Mouse (Mus musculus): ENCODE measurements around the gene Spem2.

Gene Spem2

DNA sequence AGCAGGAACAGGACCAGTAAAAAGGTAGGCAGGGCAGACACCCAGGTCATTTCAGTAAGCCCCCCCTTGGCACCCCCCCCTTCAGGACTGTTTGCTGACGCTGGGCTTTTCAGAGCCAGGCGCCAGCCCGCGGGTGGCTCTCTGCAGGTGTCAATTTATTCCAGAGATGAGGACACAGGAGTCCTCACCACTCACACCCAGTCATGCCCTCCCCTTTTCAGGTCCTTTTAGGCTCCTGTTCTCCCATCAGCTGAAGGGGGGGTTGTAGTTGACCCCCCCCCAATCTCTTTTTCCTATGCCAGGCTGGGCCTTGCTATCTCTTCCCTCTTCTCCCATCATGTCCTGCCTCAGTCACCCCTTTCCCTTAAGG lies 17.7 kb upstream of the Spem2 start:
- no peak for DNase-seq (ENCODE audit: low read depth, low spot score)

DNA sequence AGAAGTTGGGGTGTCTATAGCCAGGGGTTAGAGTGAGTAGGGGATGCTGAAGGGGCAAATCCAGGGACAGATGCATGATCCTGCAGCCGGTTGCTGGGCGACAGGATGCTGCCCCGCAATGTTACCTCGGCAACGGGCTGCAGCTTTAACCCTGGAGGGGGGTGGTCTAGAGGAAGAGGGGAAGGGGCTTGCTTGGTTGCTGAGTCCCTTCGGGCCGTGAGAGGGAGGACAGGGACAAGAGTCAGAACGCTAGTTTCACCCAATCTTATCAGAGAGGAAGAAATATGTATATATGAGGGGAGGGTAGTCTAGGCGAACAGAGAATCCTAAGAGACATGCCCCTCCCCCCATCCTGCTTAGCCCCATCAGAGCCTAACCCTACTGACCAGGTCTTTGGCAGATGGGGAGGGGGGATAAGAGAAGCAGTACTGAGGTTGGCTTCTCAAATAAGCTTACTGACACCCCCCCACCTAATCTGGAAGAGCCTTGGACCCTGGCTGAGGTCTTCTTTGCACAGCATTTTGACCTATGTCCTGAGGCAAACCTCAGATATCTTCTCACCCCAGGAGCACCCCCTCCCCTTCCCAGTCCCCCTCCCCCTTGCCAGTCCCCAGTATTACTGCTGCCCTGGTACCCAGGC lies 17.2 kb upstream of the Spem2 start:
- no peak for DNase-seq (ENCODE audit: low read depth, low spot score)

GRCm38 (mm10) chr11:69834001-69834549 lies 15.8 kb upstream of the Spem2 start:
- peak; percentile 39 for DNase-seq (ENCODE audit: low read depth, low spot score)

DNA sequence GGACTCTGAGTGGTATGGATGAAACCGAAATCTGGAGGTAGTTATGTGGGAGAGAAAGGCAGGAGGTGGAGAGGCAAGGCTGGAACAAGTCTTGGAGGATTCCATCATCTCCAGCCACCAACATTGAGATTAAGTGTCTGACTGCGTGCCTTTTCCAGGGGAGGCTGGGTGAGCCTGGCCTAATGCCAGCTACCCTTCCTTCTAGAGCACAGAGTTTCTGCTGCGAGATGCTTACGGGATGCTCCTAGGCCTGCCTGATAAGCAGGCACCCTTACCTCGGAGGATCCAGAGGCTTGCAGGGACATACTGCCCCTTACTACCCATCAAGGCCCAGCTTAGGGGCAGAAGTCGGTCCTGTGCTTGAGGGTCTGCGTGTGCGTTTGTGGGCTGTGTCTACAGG lies 15.3 kb upstream of the Spem2 start:
- DNase-seq (ENCODE audit: low read depth, low spot score), result peak; percentile 45

- DNase-seq (ENCODE audit: low read depth, low spot score), result peak; percentile 72
Observed at GRCm38 (mm10) chr11:69828832-69829231, 10.6 kb upstream of the Spem2 start.

DNA sequence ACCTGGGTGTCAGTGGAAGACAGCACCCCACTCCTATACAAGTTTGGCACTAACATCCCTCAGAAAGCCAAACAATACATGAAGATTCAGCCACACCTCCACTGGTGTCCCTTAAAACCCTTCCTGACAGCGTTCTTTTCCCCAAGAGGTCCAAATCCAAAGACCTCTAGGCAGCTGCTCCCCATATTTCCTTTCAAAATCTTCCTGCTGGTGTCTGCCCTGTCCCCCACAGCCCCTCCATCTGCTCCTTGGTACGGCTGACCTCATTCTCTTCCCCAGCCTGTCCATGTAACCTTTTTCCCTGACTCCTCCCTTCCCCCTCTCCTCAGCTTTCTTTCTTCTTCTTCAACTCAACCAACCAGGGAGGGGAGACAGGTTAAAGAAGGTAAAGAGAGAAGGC lies 5.2 kb upstream of the Spem2 start:
- DNase-seq (ENCODE audit: low read depth, low spot score), result no peak

- DNase-seq (ENCODE audit: low read depth, low spot score), result no peak
Observed at GRCm38 (mm10) chr11:69822080-69822479, 3.8 kb upstream of the Spem2 start, which contains the start of gene Spem1. Gene Spem1, minus strand, starts transcription at chr11:69822180.

GRCm38 (mm10) chr11:69818871-69819270 lies 606 bp upstream of the Spem2 start:
- no peak for DNase-seq (ENCODE audit: low read depth, low spot score)

GRCm38 (mm10) chr11:69816520-69816919 lies 1.7 kb downstream of the Spem2 start:
- no peak for DNase-seq (ENCODE audit: low read depth, low spot score)

DNA sequence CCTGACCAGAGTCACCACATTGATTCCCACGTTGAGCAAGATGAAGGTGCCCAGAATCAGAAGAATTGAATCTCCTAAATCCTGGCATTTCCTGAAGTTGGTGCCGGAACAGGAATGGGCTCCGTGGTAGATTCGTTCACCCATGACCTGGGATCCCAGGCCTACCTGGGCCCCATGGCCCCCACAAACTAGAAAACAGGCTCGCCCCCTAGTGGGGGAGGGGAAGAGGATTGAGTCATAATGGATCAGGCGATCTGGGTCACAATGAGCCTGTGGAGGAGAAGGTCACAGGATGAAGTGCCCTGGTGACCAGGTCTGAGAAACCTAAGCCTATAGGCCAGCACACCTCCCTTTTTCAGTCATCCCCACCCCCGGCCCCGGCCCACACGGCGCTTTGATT lies 3.1 kb downstream of the Spem2 start, which contains the start of gene Gm39566:
Gm39566 (minus strand) TSS at position 144 of the 400 bp plus-strand sequence.
- no peak for DNase-seq (ENCODE audit: low read depth, low spot score)

DNA sequence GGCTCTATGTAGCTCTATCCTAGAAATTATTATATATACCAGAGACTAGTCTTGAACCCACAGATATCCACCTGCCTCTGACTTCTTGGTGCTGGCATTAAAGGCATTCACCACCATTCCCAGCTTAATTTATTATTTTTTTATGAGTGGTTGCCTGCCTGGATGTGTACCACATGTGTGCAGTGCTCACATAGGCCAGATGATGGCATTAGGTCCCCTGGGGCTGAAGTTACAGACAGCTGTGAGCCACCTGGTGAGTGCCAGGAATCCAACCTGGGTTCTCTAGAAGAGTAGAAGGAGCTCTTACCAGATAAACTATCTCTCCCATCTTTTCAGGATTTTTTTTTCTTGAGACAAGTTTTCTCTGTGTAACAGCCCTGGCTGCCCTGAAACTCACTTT lies 8.0 kb downstream of the Spem2 start:
- no peak for DNase-seq (ENCODE audit: low read depth, low spot score)

- no peak for DNase-seq (ENCODE audit: low read depth, low spot score)
Observed at GRCm38 (mm10) chr11:69807641-69808040, 10.6 kb downstream of the Spem2 start.

DNA sequence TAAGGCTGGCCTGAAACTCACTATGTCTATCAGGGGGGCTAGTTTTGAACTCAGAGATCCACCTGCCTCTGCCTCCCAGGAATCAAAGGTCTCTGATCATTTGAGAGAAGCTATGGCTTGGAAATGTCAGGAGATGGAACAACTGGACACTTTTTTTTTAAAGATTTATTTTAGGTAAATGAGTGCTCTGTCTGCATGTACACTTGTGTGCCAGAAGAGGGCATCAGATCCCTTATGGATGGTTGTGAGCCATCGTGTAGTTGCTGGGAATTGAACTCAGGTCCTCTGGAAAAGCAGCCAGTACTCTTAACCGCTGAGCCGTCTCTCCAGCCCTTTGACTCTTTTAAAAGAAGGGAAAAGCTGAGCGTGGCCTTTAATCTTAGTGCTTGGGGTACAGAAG lies 11.9 kb downstream of the Spem2 start:
- DNase-seq (ENCODE audit: low read depth, low spot score), result peak; percentile 45

DNA sequence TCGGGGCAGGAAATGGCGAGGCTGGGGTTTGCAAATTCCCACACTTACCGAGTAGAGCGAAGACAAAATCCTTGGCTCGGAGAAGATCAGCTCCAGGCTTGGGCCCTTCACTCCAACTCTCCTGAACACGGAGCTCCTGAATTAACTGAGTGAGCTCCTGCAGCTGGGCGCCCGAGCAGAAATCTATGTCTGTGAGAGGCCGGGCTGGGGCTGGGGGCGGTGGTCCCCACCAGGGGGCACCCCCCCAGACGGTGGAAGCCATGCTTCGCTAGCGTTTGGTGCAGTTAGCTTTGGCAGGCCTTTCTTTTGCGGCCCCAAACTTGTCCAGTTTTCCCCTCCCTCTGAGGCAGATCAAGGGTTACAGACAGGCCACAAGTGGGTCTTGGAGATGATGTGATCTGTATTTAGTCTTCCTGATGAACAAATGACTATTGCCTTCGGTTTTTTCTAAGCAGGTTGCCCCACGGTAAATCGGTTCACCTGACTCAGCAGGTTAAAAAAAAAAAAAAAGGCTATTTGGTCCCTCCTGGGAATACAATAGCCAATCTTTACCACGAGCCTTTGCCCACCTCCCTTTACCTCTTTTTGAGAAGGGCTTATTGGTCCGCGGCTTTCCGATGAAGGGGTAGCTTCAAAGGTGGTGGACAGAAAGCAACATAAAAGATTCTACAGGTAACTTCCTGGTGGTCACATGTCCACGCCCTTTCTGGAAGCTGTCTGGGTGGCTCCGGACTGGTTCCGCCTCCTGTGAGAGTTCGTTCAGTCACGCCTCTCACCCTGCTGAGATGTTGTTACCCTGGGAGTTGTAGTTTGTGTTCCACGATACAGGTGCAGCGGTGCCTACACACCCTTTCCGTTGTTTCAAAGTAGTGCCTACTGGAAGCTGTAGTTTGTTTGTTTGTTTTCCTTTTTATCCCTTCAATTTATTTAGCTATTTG lies 13.0 kb downstream of the Spem2 start, which contains the start of gene Tmem102:
Tmem102 (minus strand) TSS at position 653 of the 938 bp plus-strand sequence.
- peak; percentile 88 for DNase-seq (ENCODE audit: low read depth, low spot score)

DNA sequence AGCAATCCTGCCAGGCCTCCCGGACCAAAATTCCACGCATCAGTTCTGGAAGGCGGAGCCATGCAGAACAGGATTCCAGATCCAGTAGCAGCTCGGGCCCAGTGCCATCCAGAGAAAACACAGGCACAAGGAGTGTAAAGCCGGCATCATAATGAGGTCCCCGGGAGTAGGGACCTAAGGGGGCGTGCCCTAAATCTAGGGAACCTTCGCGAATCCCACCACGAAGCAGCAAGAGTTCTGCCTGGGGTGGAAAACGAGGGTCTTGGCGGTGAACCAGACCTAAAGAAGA lies 13.7 kb downstream of the Spem2 start:
- DNase-seq (ENCODE audit: low read depth, low spot score), result peak; percentile 31

DNA sequence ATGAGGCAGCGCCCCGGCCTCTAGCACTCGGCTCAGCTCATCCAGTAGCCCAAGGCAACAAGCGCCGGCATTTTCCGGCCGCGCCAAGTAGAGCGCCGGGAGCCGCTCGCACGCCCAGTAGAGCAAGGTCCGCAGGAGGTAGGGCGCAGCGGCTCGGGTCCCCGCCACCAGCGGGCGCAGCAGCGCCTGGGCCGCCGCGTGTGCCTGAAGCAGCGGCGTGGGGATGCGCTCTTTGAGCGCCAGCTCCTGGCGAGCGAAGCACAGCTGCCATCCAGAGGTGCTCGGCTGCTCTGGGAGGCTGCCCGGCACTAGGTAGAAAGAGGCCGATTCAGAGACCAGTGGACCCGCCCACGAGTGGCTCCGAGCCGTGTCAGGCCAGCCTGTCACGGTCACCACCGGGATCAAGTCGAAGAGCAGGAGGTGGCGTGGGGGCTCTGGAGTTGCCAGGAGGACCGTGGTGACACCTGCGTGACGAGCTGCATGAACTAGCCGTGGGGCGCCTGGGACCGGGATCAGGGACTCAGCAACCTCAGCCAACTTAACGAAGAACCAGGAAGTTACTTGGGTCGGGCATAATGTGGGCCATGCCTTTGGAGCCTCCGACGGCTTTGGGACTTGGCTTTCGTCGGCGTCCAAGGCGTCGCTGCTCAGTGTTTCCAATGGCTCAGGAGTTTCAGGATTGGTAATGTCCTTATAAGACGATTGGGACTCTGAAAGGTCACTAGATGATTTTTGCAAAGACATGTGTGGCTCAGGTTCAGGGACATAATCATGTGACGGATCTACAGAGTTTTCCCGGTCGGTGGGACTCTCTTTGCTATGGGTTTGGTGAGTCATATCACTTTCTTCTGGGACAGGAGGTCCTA lies 14.2 kb downstream of the Spem2 start:
- DNase-seq (ENCODE audit: low read depth, low spot score), result peak; percentile 63

DNA sequence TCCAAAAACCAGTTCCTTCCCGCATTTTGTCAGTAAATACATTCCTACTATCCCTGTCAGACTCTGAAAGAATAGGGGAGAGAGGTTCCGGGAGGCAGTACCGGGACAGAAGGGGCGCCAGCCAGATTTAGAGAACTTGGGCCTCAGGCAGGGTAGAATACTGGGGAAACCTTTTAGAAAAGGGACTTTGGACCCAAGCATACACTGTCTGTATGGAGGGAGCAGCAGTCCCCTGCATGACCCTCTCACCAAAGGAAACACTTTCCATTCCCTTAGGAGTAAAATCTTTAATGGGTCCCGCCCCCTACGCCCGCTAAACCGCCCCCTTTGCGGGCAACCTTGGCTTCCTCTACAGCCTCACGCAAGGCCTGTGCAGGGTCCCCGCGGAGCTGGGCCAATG lies 14.9 kb downstream of the Spem2 start:
- DNase-seq (ENCODE audit: low read depth, low spot score), result no peak

GRCm38 (mm10) chr11:69802648-69803105 lies 15.6 kb downstream of the Spem2 start:
- peak; percentile 87 for DNase-seq (ENCODE audit: low read depth, low spot score)

DNA sequence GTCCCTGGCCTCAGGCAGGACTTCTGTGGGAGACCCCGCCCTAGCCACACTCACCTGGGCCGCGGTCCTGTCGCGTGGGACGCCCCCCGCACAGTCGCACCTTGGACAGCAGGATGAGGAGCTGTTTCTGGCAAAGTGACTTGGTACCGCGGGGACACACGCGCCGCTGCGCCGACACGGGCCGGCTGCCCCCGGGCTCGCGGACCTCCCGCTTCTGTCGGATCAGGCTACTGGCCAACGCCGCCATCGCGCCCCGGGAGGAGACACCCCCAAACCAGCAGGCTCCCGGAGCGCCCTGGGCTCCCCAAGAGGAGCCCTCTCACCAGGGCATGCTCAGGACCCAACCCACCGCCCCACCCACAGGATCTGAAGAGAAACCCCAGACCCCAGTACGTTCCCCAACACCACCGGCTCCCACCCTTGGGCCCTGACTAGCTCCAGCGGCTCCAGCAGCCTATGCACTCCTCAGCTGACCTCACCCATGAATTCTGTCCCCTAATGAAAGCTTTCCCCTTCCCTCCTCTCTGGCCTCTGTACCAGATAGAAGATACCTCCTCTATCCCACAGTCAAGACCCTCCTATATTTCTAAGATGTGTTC lies 16.8 kb downstream of the Spem2 start, which contains the start of gene Fgf11:
Fgf11 (minus strand) TSS at position 479 of the 599 bp plus-strand sequence.
- DNase-seq (ENCODE audit: low read depth, low spot score), result no peak

GRCm38 (mm10) chr11:69800392-69801197 lies 17.7 kb downstream of the Spem2 start:
- peak; percentile 89 for DNase-seq (ENCODE audit: low read depth, low spot score)

- DNase-seq (ENCODE audit: low read depth, low spot score), result no peak
Observed at GRCm38 (mm10) chr11:69800138-69800391, 18.2 kb downstream of the Spem2 start.
